Mouse (Mus musculus): Measurements from ENCODE around the gene Osgep. TPM values are rescaled to one million over a fixed set of nuclear protein-coding genes. Genes with fewer than 3 reads are reported as not detected.
"Not testable (repeated sequence)": the region's sequence is repeated elsewhere in the genome, so short reads cannot be mapped to it uniquely, and the experiment has no call there.

Gene Osgep
- polyA plus RNA-seq, 1 experiment from 2014 or later = 147 TPM

DNA sequence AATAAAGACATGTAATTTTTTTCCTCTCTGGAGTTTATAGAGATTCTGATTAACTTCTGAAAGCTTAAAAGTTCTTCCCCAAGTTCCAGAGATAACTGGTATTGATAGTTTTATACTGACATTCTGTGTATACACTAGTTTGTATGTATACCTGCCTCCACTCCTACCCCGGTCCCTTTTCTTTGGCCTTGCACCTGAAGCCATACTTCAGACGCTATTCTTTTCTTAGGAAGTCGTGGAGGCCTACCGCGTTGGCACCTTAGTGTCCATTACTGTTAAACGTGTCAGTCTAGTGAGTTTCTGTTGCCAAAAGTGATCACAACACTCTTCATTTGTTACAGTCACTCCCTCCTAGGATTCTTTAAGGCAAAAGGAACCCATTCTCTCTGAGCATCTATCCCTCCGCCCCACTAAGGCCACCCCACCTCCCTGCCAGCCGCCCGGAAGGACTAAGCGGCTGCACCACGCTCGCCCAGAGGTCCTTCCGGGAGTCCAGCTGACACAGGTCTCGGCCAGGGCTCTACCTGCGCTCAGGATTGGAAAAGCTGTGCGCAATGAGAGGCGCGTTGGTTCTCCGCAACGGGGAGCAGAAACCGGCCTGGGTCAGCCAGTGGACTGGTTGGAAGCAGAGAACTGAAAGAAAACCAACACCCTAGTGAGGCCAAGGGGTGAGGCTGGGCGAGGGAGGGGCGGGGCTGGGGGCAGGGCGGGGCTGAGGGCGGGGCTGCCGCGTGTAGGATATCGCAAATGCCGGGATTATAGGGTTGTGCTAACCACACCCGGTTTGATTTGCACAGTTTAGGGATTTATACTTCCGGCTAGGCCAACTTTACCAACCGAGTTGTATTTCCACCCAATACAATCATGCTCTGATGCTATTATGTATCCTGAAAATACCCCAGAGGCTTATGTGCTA is 54.5 kb downstream of the Osgep start, which contains the start of gene Tep1:
Gene Tep1 (minus strand): TSS at position 672 of the 916 bp plus-strand sequence.
- 7% methylated on average over 32 of the region's 32 CpGs for WGBS
- ATAC-seq (ENCODE audit: low FRiP score, low read depth) = peak; percentile 90
- Histone ChIP-seq H3K36me3 (no peaks in the 10 kb centered on the region), H3K4me1 (peaks cover 10% of the 10 kb centered on the region; the same call in 1 of the 2 replicates), H3K4me3 (peak within 1 kb of the TSS; percentile 56), H3K9me3 (no peaks in the 10 kb centered on the region), H3K4me2 (replicated peaks) (peak within 1 kb of the TSS; percentile 67), H3K27me3 (no peaks in the 10 kb centered on the region), H3K9ac (replicated peaks) (peak within 1 kb of the TSS; percentile 52), H3K27ac (replicated peaks) (peak within 1 kb of the TSS; percentile 42; the same call in 1 of the 2 replicates)

DNA sequence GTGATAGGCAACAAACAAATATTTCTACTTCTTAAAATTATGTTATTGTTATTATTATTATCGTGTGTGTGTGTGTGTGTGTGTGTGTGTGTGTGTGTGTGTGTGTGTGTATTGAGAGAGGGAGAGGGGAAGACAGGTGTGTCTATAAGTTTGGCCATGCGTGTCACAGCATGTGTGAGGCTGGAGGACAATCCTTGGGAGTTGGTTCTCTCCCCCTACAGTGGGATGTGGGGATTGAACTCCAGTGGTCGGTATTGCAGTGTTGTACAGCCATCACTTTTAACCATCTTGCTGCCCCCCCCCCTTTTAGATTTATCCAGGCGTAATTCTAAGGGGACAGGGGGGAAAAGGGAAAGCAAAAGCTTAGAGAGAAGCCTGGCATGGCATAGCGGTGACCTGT is 56.0 kb downstream of the Osgep start:
- 87% methylated on average over 5 of the region's 5 CpGs for WGBS
- H3K4me1 ChIP-seq = peaks cover 10% of the 10 kb centered on the region; the same call in 1 of the 2 replicates
- no peaks in the 10 kb centered on the region for H3K36me3 ChIP-seq
- H3K9me3 ChIP-seq = no peaks in the 10 kb centered on the region
- H3K4me3 ChIP-seq = no peak overlapping the region
- H3K4me2 ChIP-seq (replicated peaks) = no peak overlapping the region
- ATAC-seq (ENCODE audit: low FRiP score, low read depth) = no peak
- H3K9ac ChIP-seq (replicated peaks) = no peak overlapping the region
- H3K27me3 ChIP-seq = no peaks in the 10 kb centered on the region
- H3K27ac ChIP-seq (replicated peaks) = no peak overlapping the region

DNA sequence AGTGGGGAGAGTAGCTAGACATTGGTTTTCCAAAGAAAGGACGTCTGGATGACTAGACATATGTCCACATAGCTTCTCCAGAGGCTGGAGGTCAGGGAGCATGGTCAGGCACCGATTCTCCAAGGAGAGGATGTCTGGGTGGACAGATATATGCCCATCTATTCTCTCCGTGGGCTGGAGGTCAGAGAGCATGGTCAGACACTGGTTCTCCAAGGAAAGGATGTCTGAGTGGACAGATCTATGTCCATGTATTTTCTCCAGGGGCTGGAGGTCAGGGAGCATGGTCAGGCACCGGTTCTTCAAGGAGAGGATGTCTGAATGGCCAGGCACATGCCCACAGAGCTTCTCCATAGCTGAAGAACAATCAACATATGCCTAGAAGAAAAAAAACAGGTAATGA is 56.5 kb downstream of the Osgep start:
- no peak for ATAC-seq (ENCODE audit: low FRiP score, low read depth)
- Histone ChIP-seq H3K27ac (replicated peaks) (no peak overlapping the region), H3K4me1 (peaks cover 10% of the 10 kb centered on the region; the same call in 1 of the 2 replicates), H3K9me3 (no peaks in the 10 kb centered on the region), H3K4me2 (replicated peaks) (no peak overlapping the region), H3K9ac (replicated peaks) (no peak overlapping the region), H3K36me3 (no peaks in the 10 kb centered on the region), H3K27me3 (no peaks in the 10 kb centered on the region), H3K4me3 (no peak overlapping the region)
- 76% methylated on average over 4 of the region's 4 CpGs for WGBS

DNA sequence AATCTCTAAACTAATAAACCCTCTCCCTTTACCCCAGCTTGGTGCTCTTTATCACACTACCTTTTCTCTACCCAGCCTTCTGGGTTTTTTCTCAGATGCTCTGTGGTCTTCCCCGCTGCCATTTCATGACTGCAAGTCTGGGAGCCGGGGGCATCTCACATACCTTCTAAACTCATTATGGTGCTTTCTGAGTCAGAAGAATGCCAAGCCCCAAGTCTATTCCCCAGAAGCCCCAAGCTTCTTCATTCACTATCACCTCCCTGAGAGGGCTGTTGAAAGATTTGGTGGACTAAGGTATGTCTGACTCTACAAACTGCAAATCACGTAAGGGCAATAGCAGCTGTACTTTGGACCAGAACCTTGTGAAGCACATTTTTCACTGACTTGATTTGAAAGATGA is 57.7 kb downstream of the Osgep start:
- WGBS = 94% methylated on average over 3 of the region's 3 CpGs
- H3K27ac ChIP-seq (replicated peaks) = no peak overlapping the region
- ATAC-seq (ENCODE audit: low FRiP score, low read depth) = no peak
- H3K36me3 ChIP-seq = no peaks in the 10 kb centered on the region
- no peak overlapping the region for H3K4me2 ChIP-seq (replicated peaks)
- no peaks in the 10 kb centered on the region for H3K9me3 ChIP-seq
- H3K4me1 ChIP-seq = peaks cover 10% of the 10 kb centered on the region; the same call in 1 of the 2 replicates
- H3K9ac ChIP-seq (replicated peaks) = no peak overlapping the region
- no peak overlapping the region for H3K4me3 ChIP-seq
- H3K27me3 ChIP-seq = no peaks in the 10 kb centered on the region

DNA sequence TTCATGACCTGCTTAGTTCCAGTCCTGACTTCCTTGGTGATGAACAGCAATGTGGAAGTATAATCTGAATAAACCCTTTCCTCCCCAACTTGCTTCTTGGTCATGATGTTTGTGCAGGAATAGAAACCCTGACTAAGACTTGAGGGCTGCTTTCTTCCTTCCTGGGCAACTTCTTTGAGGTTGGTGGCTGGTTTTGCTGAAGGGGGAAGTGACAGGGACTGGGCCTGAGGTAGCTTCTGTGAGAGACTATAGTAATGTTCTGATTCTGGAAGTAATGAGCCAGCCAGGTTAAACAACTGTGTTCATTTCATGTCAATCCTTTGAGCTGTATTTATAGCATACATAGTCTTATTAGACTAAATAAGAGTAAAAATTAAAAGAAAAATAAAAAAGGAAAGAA is 59.7 kb downstream of the Osgep start:
- H3K9me3 ChIP-seq; H3K9ac ChIP-seq (replicated peaks); H3K27ac ChIP-seq (replicated peaks); ATAC-seq (ENCODE audit: low FRiP score, low read depth); H3K4me3 ChIP-seq; H3K4me2 ChIP-seq (replicated peaks); H3K4me1 ChIP-seq; H3K36me3 ChIP-seq; H3K27me3 ChIP-seq: not testable (repeated sequence)

DNA sequence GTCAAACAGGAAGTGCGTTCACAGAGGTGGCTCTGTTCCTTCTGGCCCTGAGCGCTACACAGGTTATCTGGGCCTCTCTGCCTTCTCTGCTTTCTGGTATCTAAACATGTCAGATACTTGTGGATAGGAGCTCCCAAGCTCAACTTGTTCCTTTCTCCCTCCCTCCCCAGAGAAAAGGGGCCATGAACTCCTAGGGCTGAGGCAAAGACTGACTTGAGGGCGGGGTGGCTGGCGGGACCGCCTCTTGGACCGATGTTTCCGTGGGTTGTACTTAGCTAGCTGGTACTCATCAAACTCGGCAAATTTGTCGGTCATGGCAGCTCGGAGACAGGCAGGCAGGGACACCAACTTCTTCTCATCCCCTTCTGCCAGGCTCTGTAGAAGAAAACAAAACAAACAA is 62.1 kb downstream of the Osgep start:
- WGBS = 93% methylated on average over 10 of the region's 10 CpGs
- no peak for ATAC-seq (ENCODE audit: low FRiP score, low read depth)
- Histone ChIP-seq H3K4me3 (no peak overlapping the region), H3K9ac (replicated peaks) (no peak overlapping the region), H3K4me1 (no peaks in the 10 kb centered on the region), H3K4me2 (replicated peaks) (no peak overlapping the region), H3K9me3 (no peaks in the 10 kb centered on the region), H3K27me3 (no peaks in the 10 kb centered on the region), H3K36me3 (peaks cover 7% of the 10 kb centered on the region; the same call in 1 of the 2 replicates), H3K27ac (replicated peaks) (no peak overlapping the region)

Other genes starting within 250 kb of the Osgep start
- not detected in 2 replicates for gene Olfr747, start 231.7 kb downstream of the Osgep start, polyA plus RNA-seq (2016; fragmentation: Nextera tagmentation; extraction: Ambion mirVana)
- gene Olfr748, start 217.5 kb downstream of the Osgep start, polyA plus RNA-seq (2016; fragmentation: Nextera tagmentation; extraction: Ambion mirVana) = not detected in 2 replicates
- not detected in 2 replicates for gene Olfr749, start 179.8 kb downstream of the Osgep start, polyA plus RNA-seq (2016; fragmentation: Nextera tagmentation; extraction: Ambion mirVana)
- 108 and 121 TPM in 2 replicates for gene Ttc5, start 139.4 kb downstream of the Osgep start, polyA plus RNA-seq (2016; fragmentation: Nextera tagmentation; extraction: Ambion mirVana)
- not detected in 2 replicates for gene Ccnb1ip1, start 117.2 kb downstream of the Osgep start, polyA plus RNA-seq (2016; fragmentation: Nextera tagmentation; extraction: Ambion mirVana)
- 52.1 and 55.8 TPM in 2 replicates for gene Parp2, start 117.1 kb downstream of the Osgep start, polyA plus RNA-seq (2016; fragmentation: Nextera tagmentation; extraction: Ambion mirVana)
- 3.7 and 5.1 TPM in 2 replicates for gene Tep1, start 54.3 kb downstream of the Osgep start, polyA plus RNA-seq (2016; fragmentation: Nextera tagmentation; extraction: Ambion mirVana)
- 0.35 and 0.60 TPM in 2 replicates for gene Klhl33, start 27.4 kb downstream of the Osgep start, polyA plus RNA-seq (2016; fragmentation: Nextera tagmentation; extraction: Ambion mirVana)
- gene Apex1, start 75 bp upstream of the Osgep start, polyA plus RNA-seq (2016; fragmentation: Nextera tagmentation; extraction: Ambion mirVana) = 321 and 333 TPM in 2 replicates
- gene Pip4p1, start 6.0 kb upstream of the Osgep start, polyA plus RNA-seq (2016; fragmentation: Nextera tagmentation; extraction: Ambion mirVana) = 68.3 and 72.8 TPM in 2 replicates
- gene Pnp, start 6.2 kb upstream of the Osgep start, polyA plus RNA-seq (2016; fragmentation: Nextera tagmentation; extraction: Ambion mirVana) = 50.0 and 50.1 TPM in 2 replicates
- not detected in 2 replicates for gene Gm49342, start 19.6 kb upstream of the Osgep start, polyA plus RNA-seq (2016; fragmentation: Nextera tagmentation; extraction: Ambion mirVana)
- 0.46 and 0.52 TPM in 2 replicates for gene Pnp2, start 31.1 kb upstream of the Osgep start, polyA plus RNA-seq (2016; fragmentation: Nextera tagmentation; extraction: Ambion mirVana)
- gene Rnase10, start 82.9 kb upstream of the Osgep start, polyA plus RNA-seq (2016; fragmentation: Nextera tagmentation; extraction: Ambion mirVana) = not detected in 2 replicates
- gene Rnase9, start 117.0 kb upstream of the Osgep start, polyA plus RNA-seq (2016; fragmentation: Nextera tagmentation; extraction: Ambion mirVana) = not detected in 2 replicates
- gene Rnase11, start 125.3 kb upstream of the Osgep start, polyA plus RNA-seq (2016; fragmentation: Nextera tagmentation; extraction: Ambion mirVana) = not detected in 2 replicates
- gene Rnase12, start 132.8 kb upstream of the Osgep start, polyA plus RNA-seq (2016; fragmentation: Nextera tagmentation; extraction: Ambion mirVana) = not detected in 2 replicates
- 0.03 TPM in 1 of 2 replicates, not detected in the other for gene Olfr750, start 149.5 kb upstream of the Osgep start, polyA plus RNA-seq (2016; fragmentation: Nextera tagmentation; extraction: Ambion mirVana)
- gene Rnase4, start 166.2 kb upstream of the Osgep start, polyA plus RNA-seq (2016; fragmentation: Nextera tagmentation; extraction: Ambion mirVana) = 12.0 and 14.2 TPM in 2 replicates
- 1.9 and 3.2 TPM in 2 replicates for gene Ang, start 166.3 kb upstream of the Osgep start, polyA plus RNA-seq (2016; fragmentation: Nextera tagmentation; extraction: Ambion mirVana)
- not detected in 2 replicates for gene Eddm3b, start 189.5 kb upstream of the Osgep start, polyA plus RNA-seq (2016; fragmentation: Nextera tagmentation; extraction: Ambion mirVana)
- gene Rnase6, start 199.0 kb upstream of the Osgep start, polyA plus RNA-seq (2016; fragmentation: Nextera tagmentation; extraction: Ambion mirVana) = 0.43 and 0.50 TPM in 2 replicates
- not detected in 2 replicates for gene Rnase1, start 221.9 kb upstream of the Osgep start, polyA plus RNA-seq (2016; fragmentation: Nextera tagmentation; extraction: Ambion mirVana)
- not detected in 2 replicates for gene Rnase2b, start 237.4 kb upstream of the Osgep start, polyA plus RNA-seq (2016; fragmentation: Nextera tagmentation; extraction: Ambion mirVana)

All from midbrain, embryonic 12.5 days (tissue).